Mouse (Mus musculus): ENCODE results near the gene Calr3. TPM values are rescaled to one million over a fixed set of nuclear protein-coding genes. Genes with fewer than 3 reads are reported as not detected.
A peak's percentile ranks its signal among the peaks of the same experiment; 100 is the strongest.

Gene Calr3
- polyA plus RNA-seq, 1 experiment from 2014 or later, result 1.3 TPM

DNA sequence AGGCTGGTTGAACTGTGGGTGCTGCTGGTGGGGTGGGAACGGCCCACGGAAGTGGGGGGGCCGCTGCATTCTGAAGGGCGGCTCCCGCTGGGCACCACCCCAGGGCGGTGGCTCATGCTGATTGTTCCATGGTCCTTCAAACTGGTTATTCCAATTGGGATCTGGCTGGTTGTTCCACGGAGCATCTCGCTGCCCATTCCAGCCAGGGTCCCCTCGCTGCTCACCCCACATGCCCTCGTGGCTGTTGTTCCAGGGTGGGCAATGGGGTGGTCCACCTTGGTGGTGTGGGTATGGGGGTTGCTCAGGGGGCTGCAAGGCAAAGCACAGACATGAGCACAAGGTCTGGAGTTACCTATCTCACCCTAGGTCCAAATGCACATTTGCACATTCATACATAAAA is 20.5 kb upstream of the Calr3 start:
- Histone ChIP-seq H3K9ac (no peak overlapping the region), H3K9me3 (no peaks in the 10 kb centered on the region), H3K27ac (no peak overlapping the region), H3K4me3 (no peak overlapping the region), H3K36me3 (peaks cover 100% of the 10 kb centered on the region), H3K4me1 (replicated peaks) (no peaks in the 10 kb centered on the region), H3K27me3 (no peaks in the 10 kb centered on the region), H3K4me2 (no peak overlapping the region)
- ATAC-seq (ENCODE audit: low FRiP score), result no peak
- 97% methylated on average over 10 of the region's 10 CpGs for WGBS

DNA sequence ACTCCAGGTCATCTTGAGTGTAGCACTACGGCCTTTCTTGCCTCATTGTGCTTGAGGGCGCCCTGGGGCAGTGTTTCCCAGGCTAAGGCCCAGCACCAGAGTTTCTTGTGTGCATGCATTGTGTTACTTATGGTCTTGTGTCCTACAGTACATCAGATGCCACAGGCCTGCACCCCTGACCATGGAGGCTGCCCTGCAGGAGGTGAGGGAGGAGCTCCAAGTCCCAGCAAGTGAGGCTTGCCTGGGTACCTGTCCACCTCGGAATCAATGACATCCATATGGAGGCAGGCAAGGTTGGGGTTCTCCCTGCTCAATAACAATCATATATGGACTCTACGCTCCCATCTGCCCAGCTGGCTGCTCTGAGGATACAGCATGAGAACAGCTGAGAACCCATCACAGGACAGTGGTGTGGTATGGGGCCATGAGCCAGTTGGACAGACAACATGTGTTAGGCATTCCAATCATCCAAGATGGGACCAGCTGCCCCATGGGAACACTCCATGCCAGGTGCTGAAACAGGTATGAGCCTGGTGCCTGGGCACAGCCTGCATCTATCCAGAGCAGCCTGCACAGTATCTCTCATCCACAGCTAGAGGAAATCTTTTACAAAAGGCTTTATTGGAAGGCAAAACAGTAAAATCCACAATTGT is 16.3 kb upstream of the Calr3 start:
- 94% methylated on average over 4 of the region's 4 CpGs for WGBS
- Histone ChIP-seq H3K9ac (no peak overlapping the region), H3K9me3 (no peaks in the 10 kb centered on the region), H3K27ac (no peak overlapping the region), H3K4me3 (no peak overlapping the region), H3K4me2 (no peak overlapping the region), H3K27me3 (no peaks in the 10 kb centered on the region), H3K4me1 (replicated peaks) (no peaks in the 10 kb centered on the region), H3K36me3 (peaks cover 83% of the 10 kb centered on the region)
- no peak for ATAC-seq (ENCODE audit: low FRiP score)

- WGBS, result 93% methylated on average over 6 of the region's 6 CpGs
Observed at GRCm38 (mm10) chr8:72458457-72458856, 14.8 kb upstream of the Calr3 start.

GRCm38 (mm10) chr8:72457806-72458205 is 14.1 kb upstream of the Calr3 start:
- WGBS, result 94% methylated on average over 3 of the region's 3 CpGs
- Histone ChIP-seq H3K36me3 (peaks cover 83% of the 10 kb centered on the region), H3K4me2 (no peak overlapping the region), H3K4me3 (no peak overlapping the region), H3K9me3 (no peaks in the 10 kb centered on the region), H3K9ac (no peak overlapping the region), H3K27ac (no peak overlapping the region), H3K27me3 (no peaks in the 10 kb centered on the region), H3K4me1 (replicated peaks) (no peaks in the 10 kb centered on the region)
- ATAC-seq (ENCODE audit: low FRiP score), result no peak

More at GRCm38 (mm10) chr8:72458457-72458856, 14.8 kb upstream of the Calr3 start:
- no peak overlapping the region for H3K9ac ChIP-seq
- no peak overlapping the region for H3K4me2 ChIP-seq
- no peaks in the 10 kb centered on the region for H3K27me3 ChIP-seq
- no peaks in the 10 kb centered on the region for H3K9me3 ChIP-seq
- no peaks in the 10 kb centered on the region for H3K4me1 ChIP-seq (replicated peaks)
- no peak overlapping the region for H3K4me3 ChIP-seq
- no peak for ATAC-seq (ENCODE audit: low FRiP score)
- peaks cover 83% of the 10 kb centered on the region for H3K36me3 ChIP-seq
- H3K27ac ChIP-seq, result no peak overlapping the region

DNA sequence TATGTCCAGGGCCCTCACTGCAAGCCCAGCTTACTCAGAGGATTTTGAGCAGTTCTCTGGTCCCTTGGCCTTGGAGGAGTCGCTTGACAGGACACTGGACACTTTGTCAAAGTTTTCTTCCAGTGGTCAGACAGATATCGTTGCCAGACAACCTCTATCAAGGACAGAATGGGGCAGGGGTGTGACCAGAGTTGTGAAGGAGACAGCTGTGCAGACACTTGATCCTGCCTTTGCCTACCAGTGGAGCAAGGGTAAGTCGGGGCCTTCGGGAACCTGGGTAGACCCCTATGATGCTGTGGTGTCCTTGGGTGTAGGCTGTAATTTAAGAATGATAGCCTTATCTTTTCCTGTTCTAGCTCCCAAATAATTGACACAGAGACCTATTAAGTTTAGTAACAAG is 11.6 kb upstream of the Calr3 start:
- no peak for ATAC-seq (ENCODE audit: low FRiP score)
- Histone ChIP-seq H3K27ac (no peak overlapping the region), H3K9me3 (no peaks in the 10 kb centered on the region), H3K4me1 (replicated peaks) (no peaks in the 10 kb centered on the region), H3K27me3 (no peaks in the 10 kb centered on the region), H3K4me2 (no peak overlapping the region), H3K4me3 (no peak overlapping the region), H3K9ac (no peak overlapping the region), H3K36me3 (peaks cover 80% of the 10 kb centered on the region)
- WGBS, result 93% methylated on average over 4 of the region's 4 CpGs

GRCm38 (mm10) chr8:72453904-72454303 is 10.2 kb upstream of the Calr3 start:
- Histone ChIP-seq H3K27ac (no peak overlapping the region), H3K4me1 (replicated peaks) (no peaks in the 10 kb centered on the region), H3K4me2 (no peak overlapping the region), H3K4me3 (no peak overlapping the region), H3K9ac (no peak overlapping the region), H3K36me3 (peaks cover 80% of the 10 kb centered on the region), H3K9me3 (no peaks in the 10 kb centered on the region), H3K27me3 (no peaks in the 10 kb centered on the region)
- 98% methylated on average over 2 of the region's 2 CpGs for WGBS
- no peak for ATAC-seq (ENCODE audit: low FRiP score)

GRCm38 (mm10) chr8:72451516-72451915 is 7.8 kb upstream of the Calr3 start:
- peaks cover 74% of the 10 kb centered on the region for H3K36me3 ChIP-seq
- ATAC-seq (ENCODE audit: low FRiP score), result no peak
- H3K4me3 ChIP-seq, result no peak overlapping the region
- H3K27ac ChIP-seq, result no peak overlapping the region
- peaks cover 11% of the 10 kb centered on the region for H3K4me1 ChIP-seq (replicated peaks)
- H3K9me3 ChIP-seq, result no peaks in the 10 kb centered on the region
- no peak overlapping the region for H3K4me2 ChIP-seq
- no peak overlapping the region for H3K9ac ChIP-seq
- whole genome bisulfite sequencing, result 86% methylated on average over 8 of the region's 8 CpGs
- no peaks in the 10 kb centered on the region for H3K27me3 ChIP-seq

DNA sequence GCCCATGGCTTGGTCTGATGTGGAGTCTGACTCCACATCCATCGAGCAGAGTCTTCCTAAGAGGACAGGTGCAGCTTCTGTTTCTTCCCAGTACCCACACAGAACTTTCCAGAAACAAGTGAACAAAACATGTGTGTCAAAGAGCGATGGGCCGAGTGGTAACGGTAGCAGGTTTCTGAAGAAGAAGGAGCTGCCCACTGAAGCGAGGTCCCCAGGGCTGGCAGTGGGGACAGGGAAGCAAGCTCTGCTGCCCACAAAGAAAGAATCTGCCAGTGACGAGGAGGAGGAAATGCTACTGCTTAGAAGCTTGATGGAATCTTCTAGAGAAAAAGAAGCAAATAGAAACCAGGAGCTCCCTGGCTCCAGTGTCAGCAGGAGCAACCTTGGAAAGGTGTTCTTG is 1.4 kb upstream of the Calr3 start:
- Histone ChIP-seq H3K4me2 (no peak overlapping the region), H3K27me3 (no peaks in the 10 kb centered on the region), H3K4me1 (replicated peaks) (peaks cover 32% of the 10 kb centered on the region), H3K36me3 (peaks cover 21% of the 10 kb centered on the region), H3K9ac (no peak overlapping the region), H3K9me3 (no peaks in the 10 kb centered on the region), H3K4me3 (no peak overlapping the region), H3K27ac (no peak overlapping the region)
- WGBS, result 95% methylated on average over 6 of the region's 6 CpGs
- no peak for ATAC-seq (ENCODE audit: low FRiP score)

- peaks cover 32% of the 10 kb centered on the region for H3K4me1 ChIP-seq (replicated peaks)
- WGBS, result 38% methylated on average over 6 of the region's 6 CpGs
Observed at GRCm38 (mm10) chr8:72443994-72444350, 302 bp upstream of the Calr3 start.

GRCm38 (mm10) chr8:72438248-72439015 is 5.2 kb downstream of the Calr3 start:
- Histone ChIP-seq H3K36me3 (no peaks in the 10 kb centered on the region), H3K4me3 (no peak overlapping the region)
- 69% methylated on average over 8 of the region's 8 CpGs for WGBS

More at GRCm38 (mm10) chr8:72443994-72444350, 302 bp upstream of the Calr3 start:
- Histone ChIP-seq H3K27ac (peak overlapping the region; percentile 50; the same call in 1 of the 2 replicates), H3K4me3 (peak overlapping the region; percentile 44), H3K36me3 (peaks cover 10% of the 10 kb centered on the region), H3K27me3 (no peaks in the 10 kb centered on the region), H3K9me3 (no peaks in the 10 kb centered on the region), H3K9ac (peak overlapping the region; percentile 72), H3K4me2 (peak overlapping the region; percentile 66)
- peak; percentile 79; the same call in 1 of the 2 replicates for ATAC-seq (ENCODE audit: low FRiP score)

DNA sequence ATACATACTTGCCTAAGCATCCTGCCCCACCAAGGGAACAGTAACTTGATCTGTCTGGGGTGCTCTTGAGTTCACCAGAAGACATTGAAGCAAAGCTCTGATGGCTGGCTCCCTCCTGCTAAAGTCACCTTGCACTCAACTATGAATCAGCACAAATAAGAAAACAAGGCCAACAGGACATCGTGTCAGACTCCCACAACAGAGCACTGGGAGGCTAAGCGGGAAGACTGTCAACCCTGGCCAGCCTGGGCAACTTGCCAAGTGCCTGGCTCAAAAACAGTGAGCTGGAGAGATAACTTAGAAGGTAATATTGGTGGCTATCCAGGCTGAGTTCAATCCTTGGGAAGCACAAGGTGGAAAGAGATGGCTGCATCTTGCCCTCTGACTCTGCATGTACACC is 8.7 kb downstream of the Calr3 start:
- 41% methylated on average over 2 of the region's 2 CpGs for WGBS
- H3K9ac ChIP-seq, result no peak overlapping the region
- no peak overlapping the region for H3K4me3 ChIP-seq
- H3K27ac ChIP-seq, result no peak overlapping the region
- no peak overlapping the region for H3K4me2 ChIP-seq
- ATAC-seq (ENCODE audit: low FRiP score), result no peak
- no peaks in the 10 kb centered on the region for H3K27me3 ChIP-seq
- H3K4me1 ChIP-seq (replicated peaks), result no peaks in the 10 kb centered on the region
- no peaks in the 10 kb centered on the region for H3K9me3 ChIP-seq
- no peaks in the 10 kb centered on the region for H3K36me3 ChIP-seq

More at GRCm38 (mm10) chr8:72438248-72439015, 5.2 kb downstream of the Calr3 start:
- Histone ChIP-seq H3K4me1 (replicated peaks) (peaks cover 4% of the 10 kb centered on the region), H3K4me2 (no peak overlapping the region), H3K27ac (no peak overlapping the region), H3K9me3 (no peaks in the 10 kb centered on the region), H3K9ac (no peak overlapping the region), H3K27me3 (no peaks in the 10 kb centered on the region)
- ATAC-seq (ENCODE audit: low FRiP score), result no peak

DNA sequence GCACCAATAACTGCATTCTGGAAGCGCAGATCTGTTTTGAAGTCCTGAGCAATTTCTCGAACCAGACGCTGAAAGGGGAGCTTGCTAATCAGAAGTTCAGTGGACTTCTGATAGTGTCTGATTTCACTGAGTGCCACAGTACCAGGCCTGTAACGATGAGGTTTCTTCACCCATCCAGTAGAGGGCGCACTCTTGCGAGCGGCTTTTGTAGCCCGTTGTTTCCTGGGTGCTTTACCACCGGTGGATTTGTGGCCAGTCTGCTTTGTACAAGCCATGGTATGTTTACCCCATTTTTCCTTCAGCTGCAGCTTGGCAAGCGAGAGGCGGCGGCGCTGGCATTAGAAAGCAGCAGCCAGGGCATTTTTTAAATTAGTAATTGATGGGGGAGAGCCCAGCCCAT is 14.0 kb downstream of the Calr3 start:
- Histone ChIP-seq H3K27ac (no peak overlapping the region), H3K4me3 (no peak overlapping the region), H3K4me2 (no peak overlapping the region), H3K9me3 (no peaks in the 10 kb centered on the region), H3K9ac (no peak overlapping the region), H3K27me3 (no peaks in the 10 kb centered on the region), H3K4me1 (replicated peaks) (no peaks in the 10 kb centered on the region), H3K36me3 (no peaks in the 10 kb centered on the region)
- ATAC-seq (ENCODE audit: low FRiP score), result no peak
- 56% methylated on average over 13 of the region's 13 CpGs for WGBS

GRCm38 (mm10) chr8:72422926-72423325 is 20.7 kb downstream of the Calr3 start:
- Histone ChIP-seq H3K4me3 (no peak overlapping the region), H3K4me1 (replicated peaks) (peaks cover 30% of the 10 kb centered on the region), H3K27me3 (no peaks in the 10 kb centered on the region), H3K4me2 (no peak overlapping the region), H3K9me3 (no peaks in the 10 kb centered on the region), H3K9ac (no peak overlapping the region), H3K36me3 (0 out of 2 replicates have a peak, but pooled peaks cover 6% of the 10 kb centered on the region), H3K27ac (no peak overlapping the region)
- 75% methylated on average over 1 of the region's 1 CpGs for WGBS
- ATAC-seq (ENCODE audit: low FRiP score), result no peak

Measured in hindbrain, embryonic 13.5 days (tissue).